Mouse (Mus musculus) C2C12 (cell line): Measurements from ENCODE around the gene Spcs2.

Experiments
- CEBPB ChIP-seq: IDR thresholded peaks from one replicate; pipeline ENCODE4 v1.6.1; 2011; ENCODE audit warnings: low read depth, mild to moderate bottlenecking, control low read depth, moderate library complexity
- CTCF ChIP-seq: IDR thresholded peaks from one replicate; pipeline ENCODE4 v1.5.1; 2011; ENCODE audit not compliant: control insufficient read depth, insufficient read depth, insufficient read length
- MAX ChIP-seq: IDR thresholded peaks from one replicate; pipeline ENCODE4 v1.6.1; 2011; ENCODE audit warnings: mild to moderate bottlenecking, control low read depth

DNA sequence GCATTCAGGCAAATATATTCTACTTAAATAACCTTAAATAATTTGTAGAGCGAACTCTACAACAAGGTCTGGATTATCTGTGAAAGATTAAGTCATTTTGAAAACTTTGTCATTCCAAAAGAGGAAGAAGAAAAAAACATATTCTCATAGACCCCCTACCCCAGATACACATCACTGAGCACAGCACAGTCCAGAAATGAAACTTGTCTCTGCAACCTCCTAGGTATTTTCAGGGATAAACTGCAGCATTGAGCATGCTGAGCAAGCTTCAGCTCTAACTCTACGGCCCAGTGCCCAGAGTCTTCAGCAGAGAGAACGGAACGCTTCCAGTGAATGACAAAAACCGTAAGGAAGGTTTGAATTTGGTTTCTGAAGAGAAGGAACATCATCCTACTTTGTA is 12.7 kb downstream of the Spcs2 start:
- TF ChIP-seq CTCF (no peak), CEBPB (no peak), MAX (no peak)
